Mouse (Mus musculus) kidney, embryonic 16.5 days (tissue): ENCODE data around the gene Gm2012. TPM values are rescaled to one million over a fixed set of nuclear protein-coding genes. Genes with fewer than 3 reads are reported as not detected.
"Not testable (repeated sequence)": the region's sequence is repeated elsewhere in the genome, so short reads cannot be mapped to it uniquely, and the experiment has no call there.

Experiments used
- ATAC-seq: fragments of 200-750 bp; cut with Nextera tagmentation; 2 replicates; pipeline ENCODE4 v1.8.0; 2017; ENCODE audit warnings: moderate TSS enrichment; ENCODE audit not compliant: low FRiP score, low TSS enrichment
- H3K27ac ChIP-seq: fragments of 300-500 bp; sonication (generic); 2 replicates; pipeline ENCODE4 v1.5.1; 2014; ENCODE audit warnings: low read length
- H3K27me3 ChIP-seq: fragments of 300-500 bp; sonication (generic); 2 replicates; pipeline ENCODE4 v1.6.1; 2014; ENCODE audit warnings: low read length, control low read depth, mixed read lengths; ENCODE audit not compliant: insufficient read depth
- H3K36me3 ChIP-seq: fragments of 300-500 bp; sonication (generic); 2 replicates; pipeline ENCODE4 v1.6.1; 2014; ENCODE audit warnings: low read length, control low read depth, mixed read lengths; ENCODE audit not compliant: insufficient read depth
- H3K4me1 ChIP-seq: fragments of 300-500 bp; sonication (generic); 2 replicates; pipeline ENCODE4 v1.6.1; 2014; ENCODE audit warnings: low read length, control low read depth, mixed read lengths; ENCODE audit not compliant: insufficient read depth
- H3K4me2 ChIP-seq: fragments of 300-500 bp; sonication (generic); replicated peaks from 2 replicates; pipeline ENCODE4 v1.6.1; 2014; ENCODE audit warnings: low read depth, low read length
- H3K4me3 ChIP-seq: fragments of 300-500 bp; sonication (generic); 2 replicates; pipeline ENCODE4 v1.5.1; 2014; ENCODE audit warnings: mild to moderate bottlenecking, low read length
- H3K9ac ChIP-seq: fragments of 300-500 bp; sonication (generic); replicated peaks from 2 replicates; pipeline ENCODE4 v1.6.1; 2014; ENCODE audit warnings: low read length
- H3K9me3 ChIP-seq: fragments of 300-500 bp; sonication (generic); 2 replicates; pipeline ENCODE4 v1.6.1; 2016; ENCODE audit warnings: low read length, control low read depth
- WGBS: fragments of 180-500 bp; shearing (Covaris S2); extraction: QIAGEN DNeasy Blood & Tissue Kit; methylation state at CpG from one replicate; pipeline ENCODE4 v1.1.7; 2014; 5-methylcytosine and 5-hydroxymethylcytosine counted together
- microRNA-seq: library from miRNA; unstranded; fragments of <30 nt; microRNA quantifications from one replicate; pipeline ENCODE4, GENCODE M21; 2016
- polyA plus RNA-seq: library from polyadenylated mRNA; unstranded; fragments of >200 nt; fragmentation: Nextera tagmentation; extraction: Ambion mirVana; gene quantifications from 2 replicates; pipeline ENCODE4 v1.2.1, GENCODE M21; 2015

Gene Gm2012
- polyA plus RNA-seq: not detected in 2 replicates

DNA sequence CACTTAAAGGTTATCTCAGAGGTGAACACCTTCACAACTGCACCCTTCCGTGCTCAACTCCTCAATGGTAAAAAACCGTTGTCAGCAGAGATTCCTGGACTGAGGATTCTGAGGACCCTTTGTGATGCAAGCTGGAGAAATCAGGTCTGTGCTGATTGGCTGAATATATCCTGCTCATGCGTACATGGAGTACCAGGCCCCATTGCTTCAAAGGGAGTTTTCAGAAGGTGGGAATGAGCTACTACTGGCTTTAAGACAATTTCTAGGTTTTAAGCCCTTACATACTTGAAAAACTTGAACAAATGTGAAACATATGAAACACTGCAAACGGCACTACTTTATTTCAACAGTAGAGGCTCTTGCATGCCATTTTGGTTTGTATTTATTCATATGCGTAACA, at the start of gene Gm2012:
Gm2012 (minus strand) TSS at position 101 of the 400 bp plus-strand sequence.
- ATAC-seq: not testable (repeated sequence)
- 67% methylated on average over 1 of the region's 5 CpGs for WGBS

DNA sequence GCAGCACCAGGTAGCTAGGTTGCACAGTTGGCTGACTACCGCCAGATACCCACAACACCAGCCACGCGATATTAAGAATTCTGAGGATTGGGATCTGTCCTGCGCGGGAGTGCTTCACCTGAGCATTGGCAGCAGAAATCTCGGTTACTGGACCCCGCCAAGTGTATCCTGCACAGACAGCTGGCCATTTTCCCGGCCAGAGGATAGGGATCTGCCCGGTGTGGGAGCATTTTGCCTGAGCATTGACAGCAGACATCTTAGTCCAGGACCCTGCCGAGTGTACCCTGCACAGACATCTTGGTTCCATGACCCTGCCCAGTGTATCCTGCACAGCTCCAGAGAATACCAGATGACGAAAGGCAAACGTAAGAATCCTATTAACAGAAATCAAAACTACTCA, 72.0 kb downstream of the Gm2012 start:
- not testable (repeated sequence) for H3K36me3 ChIP-seq, H3K9me3 ChIP-seq, H3K4me1 ChIP-seq, ATAC-seq, H3K9ac ChIP-seq, H3K27ac ChIP-seq, H3K4me3 ChIP-seq, H3K4me2 ChIP-seq, H3K27me3 ChIP-seq
- WGBS: 77% methylated on average over 12 of the region's 12 CpGs

More for the DNA sequence above, at the start of gene Gm2012:
- not testable (repeated sequence) for H3K4me1 ChIP-seq, H3K27ac ChIP-seq, H3K4me2 ChIP-seq, H3K4me3 ChIP-seq, H3K9ac ChIP-seq, H3K27me3 ChIP-seq, H3K36me3 ChIP-seq, H3K9me3 ChIP-seq

Small RNAs within 50 kb of the gene (microRNA-seq; reads per million reads assigned to microRNA genes)
- gene Gm26302: not detected

Other genes with a start within 250 kb of the Gm2012 start
- not detected in 2 replicates for gene Gm5168, start 180.3 kb downstream of the Gm2012 start, polyA plus RNA-seq
- not detected in 2 replicates for gene Gm2030, start 78.7 kb upstream of the Gm2012 start, polyA plus RNA-seq